Mouse (Mus musculus) left cerebral cortex, postnatal 14 days (tissue): ENCODE data around the gene Abraxas1. TPM values are rescaled to one million over a fixed set of nuclear protein-coding genes. Genes with fewer than 3 reads are reported as not detected.

ENCODE experiments used
- total RNA-seq, 2 experiments: library from RNA; stranded (reverse); gene quantifications; 2 replicates each; pipeline ENCODE4 v1.2.3; 2021

The Abraxas1 gene
- total RNA-seq, 2 experiments from 2014 or later, result 5.7 to 5.9 TPM

Other genes with a start within 250 kb of the Abraxas1 start
- gene Plac8, start 248.7 kb downstream of the Abraxas1 start, total RNA-seq, result not detected
- 10 to 100 TPM; 63.3 to 64.4 TPM for gene Coq2, start 145.8 kb downstream of the Abraxas1 start, total RNA-seq
- gene Hpse, start 101.2 kb downstream of the Abraxas1 start, total RNA-seq, result 1 to 10 TPM; 2.7 to 2.8 TPM
- 10 to 100 TPM; 12.8 to 19.1 TPM for gene Helq, start 22.4 kb downstream of the Abraxas1 start, total RNA-seq
- 10 to 100 TPM; 48.1 to 57.8 TPM for gene Mrps18c, start 22.3 kb downstream of the Abraxas1 start, total RNA-seq
- 1 to 10 TPM; 1.4 to 1.5 TPM for gene Gpat3, start 24.7 kb upstream of the Abraxas1 start, total RNA-seq